In the genomic region with DNA sequence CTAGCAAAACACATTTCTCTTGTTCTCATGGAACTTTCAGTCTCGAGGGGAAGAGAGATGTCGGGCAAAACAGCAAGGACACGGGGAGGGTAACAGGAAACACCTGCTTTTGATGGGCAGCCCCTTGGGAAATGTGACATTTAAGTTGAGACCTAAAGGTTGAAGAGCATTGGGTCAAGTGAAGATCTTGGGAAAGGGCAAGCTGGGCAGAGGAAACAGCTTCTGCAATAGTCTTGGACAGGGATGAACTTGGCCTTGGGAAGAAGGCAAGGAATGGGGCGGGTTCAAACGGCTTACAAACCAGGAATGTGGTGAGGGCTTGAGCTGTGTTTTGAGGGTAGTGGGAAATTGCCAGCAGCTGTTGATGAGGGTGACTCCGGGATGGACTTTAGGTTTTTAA, we compare ENCODE assay signal across 21 mouse cellular contexts.
DNase-seq lines count a peak whose midpoint lies in the region; TF ChIP-seq lines count a peak whose summit lies in the region.
"Had no signal": no experiment of that assay in that cellular context is flagged by ENCODE, and none has a peak within 500 bp of the region (broad histone marks: within the 10 kb centered on the region; RNA-seq: fewer than 3 reads in every experiment).

No protein-coding gene starts in this region.

- in situ Hi-C loops in CH12.LX (cut with MboI; ENCODE audit: low pct_ligation_motif_present, low pct_unique_long_range_greater_than_20kb, low sequenced_read_pairs) = no loop called here

- peaks cover 4% of the 10 kb centered on the region; the same call in 1 of the 2 replicates for H3K4me1 ChIP-seq in kidney, adult 2 months (ENCODE audit: control insufficient read depth, insufficient read depth, low read length)
- H3K4me1 ChIP-seq in CH12.LX (ENCODE audit: control insufficient read depth in 1 of 2, insufficient read depth in 2 of 2) = peaks cover 15 to 22% of the 10 kb centered on the region in 2 experiments

- no peak for TF ChIP-seq RAD21 in CH12.LX (IDR thresholded peaks at IDR 0.05; ENCODE audit: low read depth, low read length)

- H3K27ac ChIP-seq in kidney, adult 2 months (ENCODE audit: insufficient read depth, low read depth, low read length) = no peak overlapping the region
- no peak overlapping the region for H3K27ac ChIP-seq in CH12.LX (ENCODE audit: insufficient read depth, low read depth)
- H3K27ac ChIP-seq: forebrain, embryonic 10.5 days; forebrain, embryonic 13.5 days; heart, adult 2 months; heart, embryonic 10.5 days; heart, embryonic 13.5 days; hindbrain, embryonic 12.5 days; hindbrain, embryonic 15.5 days had no signal

- 54% methylated on average over 6 of the region's 6 CpGs for WGBS in kidney, adult 2 months

- no peak overlapping the region for H3K9ac ChIP-seq in CH12.LX (ENCODE audit: insufficient read depth, low read depth)
- H3K9ac ChIP-seq: forebrain, embryonic 13.5 days; heart, embryonic 13.5 days; hindbrain, embryonic 12.5 days; hindbrain, embryonic 15.5 days had no signal

- no peaks in the 10 kb centered on the region for H3K27me3 ChIP-seq in kidney, adult 2 months (replicated peaks; ENCODE audit: control insufficient read depth, insufficient read depth, low read length)
- H3K27me3 ChIP-seq in CH12.LX (replicated peaks) = no peaks in the 10 kb centered on the region
- H3K27me3 ChIP-seq in splenic B cell, adult 2 months (ENCODE audit: control insufficient read depth, insufficient read depth, low read length, poor library complexity, severe bottlenecking) = no peaks in the 10 kb centered on the region
- H3K27me3 ChIP-seq: forebrain, embryonic 13.5 days; heart, embryonic 13.5 days; hindbrain, embryonic 12.5 days; hindbrain, embryonic 15.5 days had no signal

- peak; percentile 35; the same call in 1 of the 2 replicates for TF ChIP-seq EP300 in CH12.LX (IDR thresholded peaks at IDR 0.05; ENCODE audit: low read length)

- H3K9me3 ChIP-seq in CH12.LX (replicated peaks; ENCODE audit: low read length) = no peaks in the 10 kb centered on the region
- H3K9me3 ChIP-seq: forebrain, embryonic 10.5 days; forebrain, embryonic 13.5 days; heart, embryonic 10.5 days; heart, embryonic 13.5 days; hindbrain, embryonic 12.5 days; hindbrain, embryonic 15.5 days had no signal

- no peak for TF ChIP-seq POLR2A in kidney, adult 2 months (IDR thresholded peaks at IDR 0.05; ENCODE audit: low read depth, low read length)
- no peak for TF ChIP-seq POLR2A in CH12.LX (IDR thresholded peaks at IDR 0.05; ENCODE audit: low read depth, low read length)

- no peak for TF ChIP-seq CTCF in kidney, adult 2 months (conservative IDR thresholded peaks at IDR 0.05; ENCODE audit: insufficient read depth, insufficient read length, low read depth, low read length)
- no peak for TF ChIP-seq CTCF in CH12.LX (conservative IDR thresholded peaks at IDR 0.05 in 1 of 2, IDR thresholded peaks at IDR 0.05 in 1 of 2; ENCODE audit: low read depth in 2 of 2, low read length in 2 of 2)

- DNase-seq in kidney, adult 2 months = peak; percentile 51
- DNase-seq in kidney, postnatal 14 days = no peak
- DNase-seq in CH12.LX (ENCODE audit: extremely low read depth) = no peak
- peak; percentile 32 for DNase-seq in ZHBTc4 (ENCODE audit: low read depth, low spot score)
- peak; percentile 45 for DNase-seq in splenic B cell, adult 2 months (ENCODE audit: low read depth, low spot score)
- DNase-seq in right cerebral cortex, adult 18-20 months = no peak
- DNase-seq: adrenal gland, adult 8-10 months; adrenal gland, postnatal 25 days; cerebellum, adult 18-20 months; cerebellum, adult 9-10 months; cerebellum, postnatal 14 days; gastrocnemius, postnatal 10 days; gastrocnemius, postnatal 36 days; heart, adult 2 months; heart, postnatal 14 days had no signal

- H3K4me2 ChIP-seq in CH12.LX (ENCODE audit: insufficient read depth, low read depth, poor library complexity, severe bottlenecking) = no peak overlapping the region
- H3K4me2 ChIP-seq: forebrain, embryonic 13.5 days; heart, embryonic 13.5 days; hindbrain, embryonic 12.5 days; hindbrain, embryonic 15.5 days had no signal

- no peak overlapping the region for H3K4me3 ChIP-seq in kidney, adult 2 months (ENCODE audit: insufficient read depth, low read depth, low read length)
- no peak overlapping the region for H3K4me3 ChIP-seq in CH12.LX (replicated peaks in 1 of 3; ENCODE audit: low read depth in 2 of 3, low read length in 2 of 3, poor library complexity in 1 of 3)
- H3K4me3 ChIP-seq: forebrain, embryonic 10.5 days; forebrain, embryonic 13.5 days; heart, adult 2 months; heart, embryonic 10.5 days; heart, embryonic 13.5 days; hindbrain, embryonic 12.5 days; hindbrain, embryonic 15.5 days had no signal

- dilution Hi-C loops in CH12.LX (cut with MboI; ENCODE audit: extremely low pct_ligation_motif_present, extremely low pct_unique_long_range_greater_than_20kb, low sequenced_read_pairs) = no loop called here

- no peaks in the 10 kb centered on the region for H3K79me2 ChIP-seq in CH12.LX (replicated peaks; ENCODE audit: control insufficient read depth, extremely low read depth, insufficient read depth, poor library complexity, severe bottlenecking)

- no peaks in the 10 kb centered on the region for H3K36me3 ChIP-seq in kidney, adult 2 months (ENCODE audit: control insufficient read depth, insufficient read depth, low read length)
- H3K36me3 ChIP-seq in CH12.LX (replicated peaks in 1 of 2; ENCODE audit: control insufficient read depth in 1 of 2, insufficient read depth in 1 of 2, low read length in 1 of 2) = no peaks in the 10 kb centered on the region
- no peaks in the 10 kb centered on the region for H3K36me3 ChIP-seq in splenic B cell, adult 2 months (ENCODE audit: control insufficient read depth, insufficient read depth, low read length, poor library complexity, severe bottlenecking)
- H3K36me3 ChIP-seq: forebrain, embryonic 10.5 days; heart, embryonic 10.5 days; heart, embryonic 13.5 days; hindbrain, embryonic 12.5 days; hindbrain, embryonic 15.5 days had no signal

TF ChIP-seq in CH12.LX, 34 proteins besides CTCF, POLR2A, EP300 and RAD21:
- TF ChIP-seq IRF4 (IDR thresholded peaks at IDR 0.05; ENCODE audit: low read depth, low read length) (peak; percentile 27; the same call in 1 of the 2 replicates), ZC3H11A (IDR thresholded peaks at IDR 0.05; ENCODE audit: low read depth, low read length) (no peak), TCF12 (IDR thresholded peaks at IDR 0.05; ENCODE audit: low read depth, low read length) (peak; percentile 66; the same call in 1 of the 2 replicates), SIN3A (IDR thresholded peaks at IDR 0.05; ENCODE audit: low read length) (no peak), ETS1 (conservative IDR thresholded peaks at IDR 0.05; ENCODE audit: low read depth, low read length) (peak; percentile 31), MEF2A (IDR thresholded peaks at IDR 0.05; ENCODE audit: borderline replicate concordance, low read depth, low read length) (0 out of 2 replicates have a peak, but pooled peaks have one; percentile 23)

Comparison
In these comparisons a context has a peak if more than half of its experiments do, and no peak if none do; other contexts are left out.
1. DNase-seq: peak in kidney, adult 2 months (single experiment), ZHBTc4 (single experiment) and splenic B cell, adult 2 months (single experiment); none in kidney, postnatal 14 days (single experiment), CH12.LX (single experiment) and right cerebral cortex, adult 18-20 months (single experiment).